Mouse (Mus musculus): ENCODE data around the gene Slc4a2.

DNA sequence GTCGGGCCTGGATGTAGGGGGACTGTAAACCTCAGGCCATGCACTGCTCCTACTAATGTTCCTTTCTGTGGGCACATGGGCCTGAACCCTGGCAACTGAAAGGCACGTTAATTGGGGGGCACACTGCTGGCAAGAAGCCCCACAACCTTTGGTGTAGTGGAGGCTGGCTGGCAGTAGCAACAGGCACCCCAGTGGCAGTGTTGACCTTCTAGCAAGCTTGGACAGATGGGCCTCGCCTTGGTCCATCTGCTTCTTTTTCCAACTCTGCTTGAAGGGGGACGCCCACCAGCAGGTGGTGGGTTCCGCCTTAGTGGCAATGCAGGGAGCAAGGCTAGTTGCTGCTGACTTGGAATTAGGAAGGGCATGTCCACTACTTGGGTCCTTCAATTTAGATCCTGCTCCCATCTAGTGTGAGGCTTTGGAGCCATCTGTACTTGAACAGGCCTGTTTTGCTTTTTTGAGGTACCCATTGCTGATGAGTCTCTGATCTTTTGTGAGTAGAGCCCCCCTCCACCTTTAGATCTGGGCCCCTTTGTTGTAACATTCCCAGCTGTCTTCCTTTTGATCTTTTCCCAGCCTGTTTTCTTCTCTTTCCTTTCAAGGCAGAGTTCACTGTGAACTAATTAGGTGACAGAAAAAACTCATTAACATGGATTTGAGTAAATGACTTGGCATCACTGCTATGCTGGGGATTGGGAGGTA, 29.8 kb downstream of the Slc4a2 start:
- TF ChIP-seq POLR2A (IDR thresholded peaks at IDR 0.05; ENCODE audit: borderline replicate concordance, control insufficient read depth, low read depth, low read length) = no peak
- no peak for TF ChIP-seq CTCF (IDR thresholded peaks at IDR 0.05; ENCODE audit: control insufficient read depth, insufficient read depth, low read length)

Measured in bone marrow, adult 2 months (tissue).